Mouse (Mus musculus) CH12.LX (cell line): ENCODE results near the gene Ubc.

Experiments
- CTCF ChIP-seq, 2 experiments: IDR thresholded peaks in 1 of 2; conservative IDR thresholded peaks in 1 of 2; 2 replicates each; pipeline ENCODE4 v1.5.1; 2011 to 2012; ENCODE audit warnings: low read depth in 2 of 2, low read length in 2 of 2, improper control_type of control experiment in 1 of 2, inconsistent platforms in 1 of 2, mild to moderate bottlenecking in 1 of 2, moderate library complexity in 1 of 2
- ELF1 ChIP-seq: IDR thresholded peaks from 2 replicates; pipeline ENCODE4 v1.6.1; 2014; ENCODE audit warnings: low read depth, mild to moderate bottlenecking, inconsistent platforms, low read length, improper control_type of control experiment
- EP300 ChIP-seq: IDR thresholded peaks from 2 replicates; pipeline ENCODE4 v1.6.1; 2011; ENCODE audit warnings: low read length, improper control_type of control experiment
- ETS1 ChIP-seq: conservative IDR thresholded peaks from 2 replicates; pipeline ENCODE4 v1.6.1; 2012; ENCODE audit warnings: low read depth, mild to moderate bottlenecking, inconsistent platforms, low read length, improper control_type of control experiment, moderate library complexity
- MYC ChIP-seq: IDR thresholded peaks from 2 replicates; pipeline ENCODE4 v1.6.1; 2011; ENCODE audit warnings: low read depth, mild to moderate bottlenecking, improper control_type of control experiment, low read length
- POLR2A ChIP-seq: IDR thresholded peaks from 2 replicates; pipeline ENCODE4 v1.6.1; 2011; ENCODE audit warnings: low read depth, mild to moderate bottlenecking, improper control_type of control experiment, low read length
- SIN3A ChIP-seq: IDR thresholded peaks from 2 replicates; pipeline ENCODE4 v1.6.1; 2012; ENCODE audit warnings: low read length, improper control_type of control experiment, inconsistent platforms
- ZC3H11A ChIP-seq: IDR thresholded peaks from 2 replicates; pipeline ENCODE4 v1.6.1; 2012; ENCODE audit warnings: low read depth, mild to moderate bottlenecking, inconsistent platforms, low read length, improper control_type of control experiment
- ZNF384 ChIP-seq: IDR thresholded peaks from 2 replicates; pipeline ENCODE4 v1.6.1; 2012; ENCODE audit warnings: low read depth, low read length, improper control_type of control experiment, inconsistent platforms

- TF ChIP-seq EP300 (no peak), POLR2A (no peak; the same call in 1 of the 2 replicates), ZNF384 (no peak), ETS1 (no peak; the same call in 1 of the 2 replicates), CTCF (conservative IDR thresholded peaks at IDR 0.05 in 1 of 2, IDR thresholded peaks at IDR 0.05 in 1 of 2; ENCODE audit: low read depth in 2 of 2, low read length in 2 of 2) (no peak), ELF1 (peak; percentile 62; the same call in 1 of the 2 replicates), SIN3A (peak; percentile 89), ZC3H11A (no peak), MYC (no peak)
Measured at GRCm38 (mm10) chr5:125406322-125407016, 16.5 kb upstream of the Ubc start.
